Mouse (Mus musculus): ENCODE measurements around the gene Fam173b.

Gene Fam173b

DNA sequence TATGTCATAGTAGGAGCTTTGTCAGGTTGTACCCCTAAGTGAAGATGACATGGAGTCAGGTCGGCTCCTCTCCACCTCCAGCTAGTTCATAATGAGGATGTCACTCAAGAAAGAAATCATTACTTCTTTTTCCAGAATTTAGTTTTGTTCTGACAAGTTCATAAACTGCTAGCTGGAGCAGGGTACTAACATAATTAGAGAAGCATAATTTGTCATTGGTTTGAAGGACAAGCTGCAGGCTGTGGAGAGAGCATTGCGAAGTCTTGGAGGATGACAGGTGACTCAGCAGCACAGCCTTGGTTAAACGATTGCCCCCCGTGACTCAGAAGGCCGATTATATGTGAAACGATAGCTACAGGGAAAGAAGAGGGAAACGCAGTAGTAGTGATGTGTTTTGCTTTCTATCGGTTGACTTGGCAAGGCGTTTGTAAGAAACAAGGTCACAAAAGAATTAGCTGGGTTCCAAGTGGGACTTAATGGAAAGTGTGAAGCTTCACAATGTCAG lies 34.5 kb downstream of the Fam173b start:
- no peak for DNase-seq

DNA sequence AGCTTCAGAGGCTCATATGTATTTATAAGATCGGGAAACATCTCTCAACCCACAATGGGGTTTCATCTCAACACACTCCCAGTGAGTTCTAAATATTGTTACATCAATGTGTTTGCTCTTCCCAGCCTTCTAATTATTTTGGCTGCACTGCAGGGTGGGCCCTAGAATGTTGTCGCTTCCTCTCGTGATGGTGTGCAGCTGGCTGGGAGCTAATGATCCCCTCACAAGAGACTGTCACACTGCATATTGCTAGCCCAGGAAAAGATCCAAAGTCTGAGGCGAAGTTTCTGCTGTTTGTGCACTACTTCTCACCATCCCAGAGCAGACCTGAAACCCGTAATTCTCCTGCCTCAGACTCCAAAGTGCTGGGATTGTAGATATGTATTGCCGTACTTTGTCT lies 45.6 kb downstream of the Fam173b start:
- no peak for DNase-seq

- DNase-seq: no peak
Measured at GRCm38 (mm10) chr15:31647851-31648569, 46.4 kb downstream of the Fam173b start.

DNA sequence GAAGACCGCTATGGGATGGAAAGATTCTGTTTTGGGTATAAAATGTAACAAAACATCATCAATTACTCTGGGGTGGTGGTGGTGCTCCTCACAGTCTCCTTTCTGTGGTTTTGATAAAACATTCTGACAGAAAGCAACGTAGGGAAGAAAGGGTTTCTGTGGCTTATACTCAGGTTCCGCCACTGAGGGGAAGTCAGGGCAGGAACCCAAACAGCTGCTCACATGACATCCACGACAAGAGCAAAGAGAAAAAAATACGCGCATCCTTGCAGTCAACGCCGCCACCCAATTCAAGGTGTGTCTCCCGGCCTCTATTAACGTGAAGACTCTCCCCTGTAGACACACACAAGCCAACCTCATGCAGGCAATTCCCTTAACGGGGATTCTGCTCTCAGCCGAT lies 48.0 kb downstream of the Fam173b start:
- DNase-seq: no peak

GRCm38 (mm10) chr15:31650821-31651220 lies 49.2 kb downstream of the Fam173b start:
- DNase-seq: no peak

DNA sequence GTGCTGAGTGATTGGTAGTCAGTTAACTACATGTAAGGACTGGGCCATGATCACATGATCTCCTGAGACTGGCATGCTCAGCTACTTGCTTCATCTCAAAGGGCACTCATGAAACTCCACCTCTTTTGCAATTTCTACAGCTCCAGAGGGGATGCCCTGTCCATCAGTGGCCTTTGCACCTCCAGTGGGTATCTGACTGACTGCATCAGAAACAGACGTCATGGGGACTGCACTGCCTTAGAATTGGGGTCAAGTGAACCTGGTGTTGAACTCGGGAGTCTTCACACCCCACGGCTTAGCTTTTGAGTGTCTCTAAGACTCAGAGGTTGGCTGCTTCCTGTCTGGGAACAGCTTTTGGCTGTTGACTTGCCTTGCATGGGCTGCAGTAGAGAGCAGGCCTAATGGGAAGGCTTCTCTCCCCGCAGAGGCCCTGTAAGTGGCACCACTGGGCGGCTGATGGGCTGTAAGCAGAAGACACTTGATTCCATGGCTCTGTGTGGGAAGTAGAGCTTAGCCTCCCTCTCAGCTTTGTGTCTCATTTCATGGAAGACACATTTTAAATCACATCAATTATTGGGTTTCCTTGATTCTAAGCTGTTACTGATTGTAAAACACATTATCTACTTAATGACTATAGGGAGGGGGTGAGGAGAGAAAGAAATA lies 58.6 kb downstream of the Fam173b start:
- DNase-seq: no peak

DNA sequence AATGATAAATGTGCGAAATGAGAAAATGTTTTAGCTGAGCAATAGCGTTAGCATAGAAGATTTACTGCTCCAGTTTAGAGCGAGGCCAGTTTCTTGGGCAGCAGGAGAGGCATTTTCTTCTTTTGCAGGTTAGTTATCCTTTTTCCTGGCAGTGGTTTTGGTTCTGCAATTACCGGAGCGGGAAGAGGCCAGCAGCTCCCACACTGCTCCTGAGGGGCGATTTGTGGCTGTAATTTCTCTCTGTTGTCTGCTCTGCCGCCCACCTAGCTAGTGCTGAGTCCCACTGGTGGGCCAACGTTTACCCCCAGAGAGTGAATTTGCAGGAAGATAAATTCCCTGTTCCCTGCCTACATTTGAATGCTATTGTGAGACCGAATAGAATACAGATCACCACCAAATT lies 59.2 kb downstream of the Fam173b start:
- no peak for DNase-seq

GRCm38 (mm10) chr15:31661802-31662201 lies 60.1 kb downstream of the Fam173b start:
- peak; percentile 10 to 17 for DNase-seq

- DNase-seq: no peak
Measured at GRCm38 (mm10) chr15:31663074-31663473, 61.4 kb downstream of the Fam173b start.
